Mouse (Mus musculus) kidney, adult 8-10 months (tissue): ENCODE data around the gene Prrg2.
A peak's percentile ranks its signal among the peaks of the same experiment; 100 is the strongest.
"Not testable (repeated sequence)": the region's sequence is repeated elsewhere in the genome, so short reads cannot be mapped to it uniquely, and the experiment has no call there.

ENCODE experiments used
- DNase-seq, 2 experiments: peaks; one replicate each; pipeline ENCODE4 v3.0.0; 2022

Prrg2 gene

DNA sequence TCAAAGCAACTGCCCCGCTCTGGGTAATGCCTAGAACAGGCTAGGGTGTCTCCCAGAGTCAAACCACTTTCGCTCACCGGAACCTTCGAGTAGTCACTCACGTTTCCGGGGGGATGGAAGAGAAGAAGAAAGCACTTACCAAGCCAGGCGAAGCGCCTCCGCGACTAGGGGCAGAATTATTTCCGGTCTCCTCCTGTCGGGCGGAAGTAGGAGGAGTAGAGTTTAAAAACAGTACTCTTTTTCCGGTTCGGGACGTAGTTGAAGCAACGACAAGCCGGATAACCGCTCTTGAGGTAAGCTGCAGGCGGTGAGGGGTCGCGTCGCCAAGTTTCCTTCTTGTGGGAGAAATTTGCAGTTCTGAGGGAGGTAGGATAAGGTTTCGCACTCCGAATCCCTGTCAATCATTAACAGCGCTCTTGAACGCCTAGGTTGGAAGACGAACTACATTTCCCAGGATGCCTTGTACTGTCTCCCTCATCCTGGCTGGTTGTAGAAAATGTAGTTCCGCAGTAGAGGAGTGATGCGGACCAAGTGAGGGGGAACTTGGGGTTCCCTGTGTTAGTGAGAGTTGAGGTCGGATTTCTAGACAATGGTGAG lies at the start of gene Prrg2, which contains the start of gene Nosip:
Gene Prrg2 (minus strand): TSS at position 439 of the 597 bp plus-strand sequence.
Gene Nosip (plus strand): TSS at position 191 of the 597 bp plus-strand sequence.
- peak; percentile 97 to 98 for DNase-seq

DNA sequence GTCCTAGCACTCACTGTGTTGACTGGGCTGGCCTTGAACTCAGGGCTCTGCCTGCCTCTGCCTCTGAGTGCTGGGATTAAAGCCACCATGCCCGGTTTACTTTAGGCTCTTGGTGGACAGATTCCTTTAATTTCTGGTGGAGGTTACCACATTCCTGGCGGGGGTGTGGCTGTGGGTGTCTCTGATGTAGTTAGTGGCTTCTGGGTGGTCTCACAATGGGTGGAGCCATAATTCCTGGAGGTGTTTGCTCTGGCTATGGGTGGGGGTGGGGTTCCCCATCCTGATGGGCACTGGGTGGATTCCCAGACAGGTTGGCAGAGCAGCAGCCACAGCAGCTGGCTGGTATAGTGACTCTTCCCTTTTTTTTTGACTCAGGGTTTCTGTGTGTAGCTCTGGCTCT lies 49.5 kb upstream of the Prrg2 start:
- DNase-seq, result no peak

DNA sequence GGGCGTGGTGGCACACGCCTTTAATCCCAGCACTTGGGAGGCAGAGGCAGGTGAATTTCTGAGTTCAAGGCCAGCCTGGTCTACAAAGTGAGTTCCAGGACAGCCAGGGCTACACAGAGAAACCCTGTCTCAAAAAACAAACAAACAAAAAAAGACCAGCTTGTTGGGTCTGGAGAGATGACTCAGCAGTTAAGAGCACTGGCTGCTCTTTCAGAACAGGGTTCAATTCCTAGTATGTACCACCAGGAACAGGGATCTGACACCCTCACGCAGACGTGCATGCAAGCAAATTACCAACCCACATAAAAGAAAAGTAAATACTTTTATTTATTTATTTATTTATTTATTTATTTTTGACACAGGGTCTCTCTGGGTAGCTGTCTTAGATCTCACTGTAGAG lies 47.6 kb upstream of the Prrg2 start:
- not testable (repeated sequence) for DNase-seq

DNA sequence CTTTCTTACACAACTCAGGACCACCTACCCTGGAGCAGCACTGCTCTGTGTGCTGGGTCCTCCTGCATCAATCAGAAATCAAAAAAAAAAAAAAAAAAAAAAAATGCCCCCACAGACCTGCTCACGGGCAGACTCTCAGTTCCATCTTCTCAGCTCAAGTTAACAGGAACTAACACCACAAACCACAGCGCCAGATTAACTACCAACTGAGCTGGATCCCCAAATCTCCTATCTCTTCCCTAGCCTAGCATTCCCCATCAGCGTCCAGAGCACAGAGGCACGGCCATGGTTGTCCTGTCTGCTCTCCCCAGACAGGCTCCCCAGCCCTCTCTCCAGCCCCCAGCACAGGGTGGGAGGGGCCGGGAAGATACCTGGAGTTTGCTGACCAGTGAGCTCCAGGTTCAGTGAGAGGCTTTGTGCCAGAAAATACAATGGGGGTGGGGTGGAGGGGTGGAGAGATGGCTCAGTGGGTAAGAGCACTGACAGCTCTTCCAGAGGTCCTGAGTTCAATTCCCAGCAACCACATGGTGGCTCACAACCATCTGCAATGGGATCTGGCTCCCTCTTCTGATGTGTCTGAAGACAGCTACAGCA lies 44.7 kb upstream of the Prrg2 start:
- no peak for DNase-seq

DNA sequence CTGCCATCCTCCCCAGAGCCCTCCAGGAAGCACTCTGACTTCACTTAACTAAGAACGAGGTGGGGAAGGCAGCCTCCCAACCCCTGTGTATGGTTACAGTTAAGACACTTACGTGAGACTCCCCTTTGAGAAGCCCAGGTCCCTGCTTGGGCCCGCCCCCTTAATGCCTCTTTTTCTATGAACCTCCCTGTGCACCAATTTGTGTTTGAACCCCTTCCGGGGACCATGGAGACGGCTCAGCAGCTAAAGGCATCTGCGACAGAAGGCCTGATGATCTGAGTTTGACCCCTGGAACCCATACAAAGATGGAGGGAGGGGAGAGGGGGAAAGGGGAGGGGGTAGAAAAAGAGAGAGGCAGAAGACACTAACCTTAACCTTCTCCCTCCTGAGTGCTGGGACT lies 44.0 kb upstream of the Prrg2 start:
- DNase-seq, result no peak

DNA sequence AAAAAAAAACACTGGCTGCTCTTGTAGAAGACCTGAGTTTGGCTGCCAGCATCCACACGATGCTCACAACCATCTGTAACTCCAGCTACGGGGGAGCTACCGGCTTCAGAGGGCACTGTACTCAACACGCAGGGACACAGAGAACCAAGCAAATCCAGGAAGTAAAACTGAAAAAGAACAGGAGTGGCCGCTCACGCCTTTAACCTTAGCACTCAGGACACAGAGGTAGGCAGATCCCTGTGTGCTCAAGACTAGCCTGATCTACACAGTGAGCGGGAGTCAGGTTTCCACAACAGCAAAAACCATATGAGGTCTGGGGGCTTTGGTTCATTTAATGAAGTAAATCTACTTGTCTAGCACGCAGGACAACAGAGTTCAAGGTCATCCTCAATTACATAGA lies 43.0 kb upstream of the Prrg2 start:
- no peak for DNase-seq

DNA sequence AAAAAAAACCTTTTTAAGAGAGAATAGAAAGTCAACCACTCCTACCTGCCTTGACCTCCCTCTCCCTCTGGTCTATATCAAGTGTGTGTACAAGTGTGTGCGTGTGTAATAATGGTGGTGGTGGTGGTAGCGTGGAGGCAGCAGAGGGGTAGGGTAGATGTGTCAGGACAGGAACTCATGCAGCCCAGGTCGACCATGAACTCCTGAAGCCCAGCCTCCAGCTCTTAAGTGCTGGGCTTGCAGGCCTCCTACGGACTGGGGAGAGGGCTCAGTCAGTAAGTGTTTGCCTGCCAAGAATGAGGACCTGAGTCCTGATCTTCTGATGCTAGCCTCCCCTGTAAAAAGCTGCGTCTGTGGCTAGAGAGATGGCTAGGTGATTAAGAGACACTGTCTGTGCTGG lies 42.5 kb upstream of the Prrg2 start:
- no peak for DNase-seq

DNA sequence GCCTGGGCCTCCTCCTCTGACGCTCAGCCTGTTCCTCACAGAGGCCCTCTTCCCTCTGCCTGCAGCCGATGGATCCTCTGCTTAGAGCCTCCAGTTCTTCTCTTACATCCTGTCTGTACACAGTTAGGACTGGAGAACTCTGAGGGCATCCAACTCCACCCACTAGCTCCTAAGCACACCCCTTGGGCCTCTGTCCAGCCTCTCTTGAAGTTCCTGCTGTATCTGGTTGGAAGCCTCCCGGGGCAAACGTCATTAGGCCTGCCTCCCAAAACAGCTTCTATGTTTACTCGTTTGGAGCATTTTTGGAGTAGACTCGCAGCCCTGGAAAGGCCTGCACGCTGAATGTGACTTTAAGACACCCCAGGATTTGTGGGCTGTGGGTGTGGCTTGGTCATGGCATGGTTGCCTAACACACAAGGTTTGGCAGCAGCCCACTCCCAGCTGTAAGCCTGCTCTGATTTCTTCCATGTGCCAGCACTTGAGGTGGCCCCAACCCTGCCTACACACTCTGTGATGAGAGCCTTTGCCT lies 41.2 kb upstream of the Prrg2 start, which contains the start of gene Fcgrt:
Gene Fcgrt (minus strand): TSS at position 200 of the 529 bp plus-strand sequence.
- peak; percentile 96 to 98 for DNase-seq

DNA sequence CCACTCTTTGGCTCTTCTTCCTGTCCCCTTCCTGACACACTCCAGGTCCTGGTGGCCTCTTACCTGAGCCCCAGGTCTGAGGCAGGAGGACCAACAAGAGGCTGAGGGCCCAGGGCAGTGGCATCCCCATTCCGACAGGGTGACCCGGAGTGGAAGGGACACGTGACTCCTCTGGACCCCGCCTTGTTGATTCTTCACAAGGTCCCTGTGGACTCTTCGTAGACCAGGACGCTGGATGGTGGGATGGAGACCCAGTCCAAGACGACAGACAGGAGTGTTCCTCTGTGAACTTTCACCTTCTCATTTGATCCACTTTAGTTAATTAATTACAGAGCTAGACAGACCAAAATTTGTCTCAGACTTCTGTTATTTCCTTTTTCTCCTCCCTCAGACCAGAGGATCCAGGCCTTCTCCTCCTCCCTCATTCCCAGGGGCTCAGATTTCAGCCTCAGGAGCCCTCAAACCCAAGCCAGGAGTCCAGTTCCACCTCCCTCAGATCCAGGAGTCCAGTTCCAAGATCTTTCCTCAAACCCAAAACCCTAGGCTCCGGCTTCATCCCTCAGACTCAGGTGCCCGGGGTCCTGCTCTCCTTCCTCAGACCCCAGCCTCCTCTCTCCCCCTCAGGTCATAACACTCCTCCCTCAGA lies 40.6 kb upstream of the Prrg2 start:
- DNase-seq, result peak; percentile 54 to 64

DNA sequence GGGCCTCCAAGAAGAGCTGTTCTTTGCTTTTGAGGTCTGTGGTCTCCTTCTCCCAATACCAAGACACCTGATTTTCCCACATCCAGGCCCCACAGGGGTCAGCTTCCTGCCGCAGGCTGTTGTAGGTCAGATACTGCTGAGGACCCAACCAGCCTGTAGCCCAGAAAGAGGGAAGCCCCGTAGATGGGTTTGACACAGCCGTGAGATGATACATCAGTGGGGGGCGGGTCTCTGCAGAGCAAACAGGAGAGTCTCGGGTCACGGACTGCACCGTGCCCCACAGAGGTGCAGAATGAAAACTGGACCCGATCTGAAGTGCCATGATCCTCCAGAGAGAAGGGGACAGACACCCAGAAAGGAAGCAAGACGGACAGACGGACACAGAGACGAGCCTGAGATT lies 40.0 kb upstream of the Prrg2 start:
- DNase-seq, result no peak

DNA sequence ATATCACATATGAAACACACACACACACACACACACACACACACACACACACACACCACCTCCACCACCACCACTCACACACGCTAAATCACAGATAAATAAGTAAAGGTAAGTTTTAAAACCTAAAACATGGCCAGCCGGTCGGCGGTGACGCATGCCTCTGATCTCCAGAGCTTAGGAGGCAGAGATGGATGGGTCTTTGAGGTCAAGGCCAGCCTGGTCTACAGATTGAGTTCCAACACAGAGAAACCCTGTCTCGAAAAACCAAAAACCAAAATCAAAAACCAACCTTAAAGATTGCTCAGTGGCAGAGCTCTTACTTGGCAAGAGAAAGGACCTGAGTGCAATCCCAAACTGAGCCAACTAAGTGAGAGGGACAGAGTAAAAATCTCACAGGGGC lies 37.6 kb upstream of the Prrg2 start:
- no peak for DNase-seq

DNA sequence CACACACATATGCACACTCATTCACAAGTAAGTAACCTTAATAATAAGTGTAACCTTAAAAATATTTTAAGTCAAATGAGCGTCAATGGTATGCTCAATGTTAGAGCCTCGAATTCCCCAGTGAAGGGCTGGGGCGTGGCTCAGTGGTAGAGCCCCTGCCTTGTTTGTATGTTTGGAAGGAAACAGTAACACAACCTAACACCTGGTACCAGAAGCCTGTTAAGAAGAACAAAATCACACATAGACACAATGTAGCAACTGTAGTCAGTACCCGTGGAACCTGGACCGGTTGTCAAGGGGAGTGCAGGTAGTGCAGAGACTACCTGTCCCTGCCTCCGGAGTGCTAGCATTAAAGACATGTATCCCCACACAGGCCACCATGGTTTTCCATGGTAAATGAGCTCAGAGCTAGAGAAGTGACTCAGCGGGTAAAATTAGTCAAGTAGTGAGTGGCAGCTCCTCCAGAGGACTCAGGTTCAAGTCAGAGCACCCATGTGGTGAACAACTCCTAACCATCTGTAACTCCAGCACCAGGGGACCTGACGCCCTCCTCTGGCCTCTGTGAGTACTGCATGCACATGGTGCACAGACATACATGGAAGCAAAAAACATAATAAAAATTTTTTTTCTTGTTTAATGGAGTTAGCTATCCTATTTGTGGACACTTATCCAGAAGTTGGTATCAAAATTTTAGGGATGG lies 36.2 kb upstream of the Prrg2 start:
- no peak for DNase-seq

DNA sequence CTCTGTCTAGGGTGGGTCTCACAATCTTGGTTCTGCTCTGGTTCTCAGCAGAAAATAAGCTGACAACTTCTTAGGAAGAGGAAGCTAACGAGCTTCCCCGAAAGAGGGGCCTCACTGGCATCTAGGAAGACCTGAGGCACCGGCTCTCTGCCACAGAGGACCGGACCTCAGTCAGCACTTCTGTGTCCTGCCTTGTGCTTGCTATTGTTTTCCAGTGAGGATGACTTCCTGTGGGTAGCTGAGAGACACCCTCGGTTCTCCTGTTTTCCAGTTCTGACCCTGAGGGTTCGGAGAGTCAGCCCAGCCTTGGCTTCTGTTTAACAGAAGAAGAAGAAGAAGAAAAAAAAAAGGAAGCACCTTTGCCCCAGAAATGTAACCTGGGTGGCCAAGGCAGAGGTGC lies 35.0 kb upstream of the Prrg2 start:
- DNase-seq, result peak in 1 of 2 experiments; percentile 31

DNA sequence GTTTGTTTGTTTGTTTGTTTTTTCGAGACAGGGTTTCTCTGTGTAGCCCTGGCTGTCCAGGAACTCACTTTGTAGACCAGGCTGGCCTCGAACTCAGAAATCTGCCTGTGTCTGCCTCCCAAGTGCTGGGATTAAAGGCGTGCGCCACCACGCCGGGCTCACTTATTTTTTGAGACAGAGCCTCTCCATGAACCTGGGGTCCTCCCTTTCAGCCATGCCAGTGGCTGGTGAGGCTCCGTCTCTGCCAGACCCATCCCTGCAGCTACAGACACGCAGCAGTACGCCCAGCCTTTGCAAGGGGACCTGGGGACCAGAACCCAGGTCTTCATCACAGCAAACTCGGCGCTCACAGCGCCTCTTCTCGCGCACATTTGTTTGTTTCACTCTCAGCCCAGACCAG lies 33.5 kb upstream of the Prrg2 start:
- not testable (repeated sequence) for DNase-seq

DNA sequence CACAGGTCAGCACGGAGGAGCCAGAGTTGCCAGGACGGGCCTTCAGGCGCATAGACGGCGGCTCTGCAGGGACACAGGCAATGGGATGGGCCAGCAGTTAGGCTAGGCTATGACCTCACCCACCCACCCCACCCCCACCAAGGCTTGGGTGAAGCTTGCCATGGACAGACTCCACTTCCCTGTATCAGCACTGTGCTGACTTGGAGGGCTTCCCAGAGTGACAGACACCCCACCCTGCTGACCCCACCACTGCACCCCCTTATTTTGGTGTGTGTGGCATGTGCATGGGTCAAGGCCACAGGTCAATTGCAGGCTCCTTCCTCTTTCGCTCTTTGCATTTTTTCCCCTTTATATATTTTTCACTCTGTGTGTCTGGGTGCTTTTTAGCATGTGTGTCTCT lies 32.9 kb upstream of the Prrg2 start:
- no peak for DNase-seq

DNA sequence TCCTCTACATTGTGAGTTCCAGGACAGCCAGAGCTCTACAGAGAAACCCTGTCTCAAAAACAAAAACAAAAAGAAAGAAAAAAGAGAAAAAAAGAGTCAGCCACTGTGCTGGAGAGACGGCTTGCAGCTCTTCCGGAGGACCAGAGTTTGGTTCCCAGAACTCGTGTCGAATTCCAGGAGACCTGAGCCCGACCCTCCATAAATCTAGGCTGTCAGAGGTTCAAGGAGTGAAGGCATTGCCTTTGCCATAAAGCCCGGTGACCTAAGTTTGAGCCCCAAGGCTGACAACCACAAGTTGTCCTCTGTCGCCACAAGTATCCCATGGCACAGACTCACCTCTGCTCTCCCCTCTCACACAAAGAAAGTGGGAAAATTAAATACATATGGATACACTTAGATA lies 31.6 kb upstream of the Prrg2 start:
- no peak for DNase-seq

DNA sequence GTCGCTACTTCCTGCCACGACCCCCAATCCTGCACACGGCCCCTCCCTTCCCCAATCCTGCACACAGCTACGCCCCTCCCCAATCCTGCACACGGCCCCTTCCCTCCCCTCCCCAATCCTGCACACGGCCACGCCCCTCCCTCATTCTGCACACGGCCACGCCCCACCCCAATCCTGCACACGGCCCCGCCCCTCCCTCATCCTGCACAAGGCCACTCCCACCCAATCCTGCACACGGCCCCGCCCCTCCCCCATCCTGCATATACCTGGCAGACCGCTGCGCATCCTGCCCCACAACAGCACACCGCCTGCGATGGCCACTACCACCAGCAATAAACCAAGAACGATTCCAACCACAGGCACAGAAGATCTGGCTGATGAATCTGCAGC lies 31.0 kb upstream of the Prrg2 start:
- DNase-seq, result no peak

DNA sequence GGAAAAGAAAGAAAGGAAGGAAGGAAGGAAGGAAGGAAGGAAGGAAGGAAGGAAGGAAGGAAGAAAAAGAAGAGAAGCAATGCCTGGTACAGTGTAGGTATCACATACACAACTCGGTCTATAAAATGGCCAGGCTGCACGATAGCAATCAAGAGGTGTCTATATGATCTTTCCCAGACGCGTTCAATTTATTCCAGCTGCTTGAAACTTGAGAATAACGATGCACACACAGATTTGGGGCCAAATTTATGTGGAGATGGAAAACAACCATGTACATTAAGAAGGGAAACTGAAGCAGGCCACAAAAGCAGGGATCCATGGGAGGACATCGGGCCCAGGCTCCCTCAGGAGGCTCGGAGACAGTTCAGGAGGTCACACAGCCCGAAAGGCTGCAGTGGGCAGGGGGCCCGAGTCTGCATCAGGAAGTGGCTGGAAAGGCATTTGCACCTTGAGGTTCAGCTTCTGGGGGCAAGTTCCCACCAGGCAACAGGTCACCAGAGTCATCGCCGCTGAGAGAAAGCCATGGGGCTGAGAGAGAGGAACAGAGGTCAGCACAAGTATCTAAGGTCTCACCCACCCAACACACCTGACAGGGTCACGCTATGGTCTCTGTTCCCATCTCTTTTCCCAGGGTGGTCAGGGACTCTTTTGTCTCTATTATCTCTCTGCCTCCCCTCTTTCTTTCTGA lies 30.5 kb upstream of the Prrg2 start:
- no peak for DNase-seq

DNA sequence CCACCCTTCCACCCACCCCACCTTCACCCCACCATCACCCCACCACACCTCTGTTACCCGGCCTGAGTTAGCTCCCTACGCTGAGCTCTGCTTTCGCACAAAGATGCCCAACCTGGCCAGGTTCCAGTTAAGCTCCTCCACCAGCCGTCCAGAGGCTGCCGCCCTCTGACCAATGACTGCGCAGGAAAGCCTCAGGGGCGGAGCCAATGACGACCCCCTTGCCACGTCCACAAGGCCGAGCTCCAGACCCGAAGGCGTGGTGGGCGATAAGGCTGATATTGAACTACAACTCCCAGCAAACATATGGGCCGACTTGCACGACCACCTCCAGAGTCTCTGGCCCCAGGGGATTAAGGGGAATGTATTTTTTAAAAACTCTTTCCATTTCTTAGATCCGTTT lies 29.6 kb upstream of the Prrg2 start, which contains the start of gene Rcn3:
Gene Rcn3 (minus strand): TSS at position 174 of the 400 bp plus-strand sequence.
- peak; percentile 56 to 57 for DNase-seq

DNA sequence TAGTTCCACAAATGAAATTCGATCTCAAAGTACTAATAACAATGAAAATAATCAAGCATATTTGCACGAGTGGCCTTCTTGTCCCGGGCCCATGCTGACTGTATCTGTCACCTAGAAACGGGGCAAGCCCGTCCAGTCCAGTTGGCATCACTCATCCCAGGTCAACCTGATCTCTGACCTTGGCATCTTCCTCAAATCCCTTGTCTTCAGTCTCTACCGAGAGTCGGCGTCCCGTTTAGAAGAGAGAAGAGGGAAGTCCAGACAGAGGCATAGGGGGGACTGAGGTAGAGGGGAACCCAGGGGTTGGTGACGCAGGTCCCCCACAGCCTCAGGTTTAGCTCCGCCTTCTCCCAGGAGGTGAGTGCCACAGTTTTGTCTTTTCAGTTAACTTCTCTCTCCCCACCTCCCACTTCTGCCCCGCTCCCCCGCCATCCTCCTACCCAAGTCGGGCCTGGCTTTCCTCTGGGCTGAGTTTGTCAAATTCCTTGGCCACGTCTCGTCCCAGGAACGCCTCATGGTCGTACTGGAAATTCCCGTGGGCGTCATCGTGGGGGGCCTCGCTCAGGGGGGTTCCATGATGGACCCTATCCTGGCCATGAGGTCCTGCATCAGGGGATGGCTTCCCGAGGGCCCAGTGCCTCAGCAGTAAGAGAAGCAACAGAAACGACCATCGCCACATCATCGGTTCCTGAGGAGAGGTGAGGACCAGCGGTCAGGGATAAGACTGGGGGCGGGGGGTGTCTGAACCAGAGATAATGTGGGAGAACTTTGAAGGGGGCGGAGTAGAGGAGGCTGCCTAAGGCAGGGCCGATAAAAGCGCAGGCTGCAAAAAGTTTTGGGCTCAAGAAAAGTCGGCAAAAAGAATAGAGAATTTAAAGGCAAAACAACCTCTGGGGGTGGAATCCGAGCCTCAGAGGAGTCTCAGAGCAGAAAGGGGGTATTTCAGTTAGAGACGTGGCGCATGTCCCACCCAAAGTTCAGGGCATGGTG lies 28.8 kb upstream of the Prrg2 start:
- DNase-seq, result no peak

DNA sequence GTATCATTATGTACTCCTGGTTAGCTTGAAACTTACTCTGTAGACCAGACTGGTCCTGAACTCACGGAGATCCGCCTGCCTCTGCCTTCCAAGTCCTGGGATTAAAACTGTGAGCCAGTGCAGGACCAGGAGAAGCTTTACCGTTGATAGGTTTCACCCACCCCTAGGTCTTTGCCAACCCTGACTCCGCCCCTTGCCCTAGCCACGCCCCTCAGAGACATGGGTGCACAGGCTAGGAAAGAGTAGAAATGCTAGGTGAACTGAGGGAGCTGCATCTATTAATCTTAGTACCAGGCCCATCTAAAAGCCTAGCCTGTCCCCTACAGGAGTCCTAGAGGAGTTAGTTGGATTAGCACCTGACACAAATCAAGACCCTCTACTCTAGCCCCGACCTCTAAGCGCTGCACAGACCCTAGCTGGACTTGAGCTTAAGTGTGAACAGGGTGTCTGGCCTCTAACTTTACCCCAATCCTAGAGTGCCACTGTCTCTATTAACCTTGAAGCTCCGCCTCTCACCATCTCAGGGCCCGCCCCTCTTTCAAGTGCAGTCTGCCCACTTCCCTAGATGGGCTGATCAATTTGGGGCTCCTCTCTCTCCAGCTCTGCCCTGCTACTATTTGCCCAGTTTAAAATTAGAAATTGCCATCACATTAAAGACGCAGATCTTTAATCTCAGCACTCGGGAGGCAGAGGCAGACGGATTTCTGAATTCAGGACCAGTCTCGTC lies 27.9 kb upstream of the Prrg2 start:
- no peak for DNase-seq
